Mouse (Mus musculus): ENCODE measurements around the gene Rel. TPM values are rescaled to one million over a fixed set of nuclear protein-coding genes. Genes with fewer than 3 reads are reported as not detected.

The Rel gene
- total RNA-seq, 2 experiments from 2014 or later: 8.9 to 20.7 TPM

Other genes starting within 250 kb of the Rel start
- 0.22 TPM in 1 of 2 replicates, not detected in the other for gene 1700093K21Rik, start 249.8 kb downstream of the Rel start, total RNA-seq (2015)
- not detected in 2 replicates for gene 1700093K21Rik, start 249.8 kb downstream of the Rel start, total RNA-seq (2017)
- gene 0610010F05Rik, start 137.3 kb downstream of the Rel start, total RNA-seq (2015): 21.8 and 26.9 TPM in 2 replicates
- 38.1 and 39.1 TPM in 2 replicates for gene 0610010F05Rik, start 137.3 kb downstream of the Rel start, total RNA-seq (2017)
- 45.1 and 52.1 TPM in 2 replicates for gene Pus10, start 105.3 kb downstream of the Rel start, total RNA-seq (2015)
- 52.7 and 71.7 TPM in 2 replicates for gene Pus10, start 105.3 kb downstream of the Rel start, total RNA-seq (2017)
- gene Pex13, start 105.0 kb downstream of the Rel start, total RNA-seq (2015): 31.0 and 53.1 TPM in 2 replicates
- 14.7 and 21.7 TPM in 2 replicates for gene Pex13, start 105.0 kb downstream of the Rel start, total RNA-seq (2017)
- 17.9 and 24.2 TPM in 2 replicates for gene Papolg, start 124.3 kb upstream of the Rel start, total RNA-seq (2015)
- gene Papolg, start 124.3 kb upstream of the Rel start, total RNA-seq (2017): 16.1 and 22.0 TPM in 2 replicates

Measured in megakaryocyte progenitor cell, adult 5-6 weeks (primary cell).